Mouse (Mus musculus) mouse trophoblast stem cell (cell line): Measurements from ENCODE around the gene Rsf1.

Source experiments
- in situ Hi-C, 2 experiments: fragments of 300-500 bp; cut with MseI, MboI; formaldehyde crosslinking; loops; 2 replicates in 1 of 2; 3 replicates in 1 of 2; pipeline ENCODE4 v1.15.1; 2025

The Rsf1 gene

GRCm38 (mm10) chr7:97631290-97631689 lies 51.6 kb downstream of the Rsf1 start:
- in situ Hi-C loops, result no loop called here

- in situ Hi-C loops, result no loop called here
These were observed 53.2 kb downstream of the Rsf1 start for GRCm38 (mm10) chr7:97632897-97633296.

GRCm38 (mm10) chr7:97645060-97645459 lies 65.4 kb downstream of the Rsf1 start:
- in situ Hi-C loops, result no loop called here

GRCm38 (mm10) chr7:97647656-97648055 lies 68.0 kb downstream of the Rsf1 start:
- in situ Hi-C loops, result no loop called here

- in situ Hi-C loops, result no loop called here
These were observed 71.0 kb downstream of the Rsf1 start for GRCm38 (mm10) chr7:97650729-97651128.

GRCm38 (mm10) chr7:97656144-97656543 lies 76.5 kb downstream of the Rsf1 start:
- in situ Hi-C loops, result no loop called here

GRCm38 (mm10) chr7:97661634-97662033 lies 81.9 kb downstream of the Rsf1 start:
- in situ Hi-C loops, result no loop called here

GRCm38 (mm10) chr7:97679239-97679638 lies 99.5 kb downstream of the Rsf1 start:
- in situ Hi-C loops, result no loop called here

GRCm38 (mm10) chr7:97687831-97688230 lies 108.1 kb downstream of the Rsf1 start:
- in situ Hi-C loops, result no loop called here

- in situ Hi-C loops, result no loop called here
These were observed 115.8 kb downstream of the Rsf1 start for GRCm38 (mm10) chr7:97695441-97695840.

- in situ Hi-C loops, result no loop called here
These were observed 116.4 kb downstream of the Rsf1 start for GRCm38 (mm10) chr7:97696133-97696505.

- in situ Hi-C loops, result no loop called here
These were observed 117.0 kb downstream of the Rsf1 start, which contains the start of gene Clns1a for GRCm38 (mm10) chr7:97696506-97697254. Gene Clns1a, plus strand, starts transcription at chr7:97696634.

GRCm38 (mm10) chr7:97700173-97700572 lies 120.5 kb downstream of the Rsf1 start:
- in situ Hi-C loops, result no loop called here

- in situ Hi-C loops, result no loop called here
These were observed 121.4 kb downstream of the Rsf1 start for GRCm38 (mm10) chr7:97701106-97701505.

GRCm38 (mm10) chr7:97707123-97707522 lies 127.4 kb downstream of the Rsf1 start:
- in situ Hi-C loops, result no loop called here

- in situ Hi-C loops, result no loop called here
These were observed 128.1 kb downstream of the Rsf1 start for GRCm38 (mm10) chr7:97707809-97708208.

- in situ Hi-C loops, result no loop called here
These were observed 129.5 kb downstream of the Rsf1 start for GRCm38 (mm10) chr7:97709204-97709603.

- in situ Hi-C loops, result no loop called here
These were observed 135.0 kb downstream of the Rsf1 start for GRCm38 (mm10) chr7:97714651-97715050.

- in situ Hi-C loops, result no loop called here
These were observed 137.6 kb downstream of the Rsf1 start for GRCm38 (mm10) chr7:97717326-97717725.

GRCm38 (mm10) chr7:97719078-97719477 lies 139.4 kb downstream of the Rsf1 start:
- in situ Hi-C loops, result no loop called here

- in situ Hi-C loops, result no loop called here
These were observed 140.4 kb downstream of the Rsf1 start for GRCm38 (mm10) chr7:97720109-97720508.

GRCm38 (mm10) chr7:97722278-97722918 lies 142.7 kb downstream of the Rsf1 start:
- in situ Hi-C loops, result no loop called here
